In the genomic region with DNA sequence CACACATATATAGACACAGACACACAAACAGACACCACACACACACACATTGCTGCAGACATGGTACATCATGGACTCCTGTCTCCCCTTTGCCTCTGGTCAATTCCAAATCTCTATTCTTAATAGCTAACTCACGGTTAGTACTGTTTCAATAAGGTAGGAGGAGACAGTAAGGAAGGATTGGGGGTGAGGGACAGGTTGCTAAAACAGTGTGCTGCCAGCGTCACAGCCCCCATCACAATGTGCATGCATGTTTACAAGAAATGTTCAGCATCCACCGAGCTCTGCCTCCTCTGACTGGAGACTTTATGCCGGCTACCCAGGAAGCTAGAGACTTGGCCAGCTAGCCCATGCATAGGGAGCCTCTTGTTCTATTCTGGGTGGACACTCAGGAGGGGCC, we compare ENCODE assay signal across 16 mouse cellular contexts. TPM values are rescaled to one million over a fixed set of nuclear protein-coding genes. Genes with fewer than 3 reads are reported as not detected.
A peak's percentile ranks its signal among the peaks of the same experiment; 100 is the strongest.
DNase-seq lines count a peak whose midpoint lies in the region; ATAC-seq and TF ChIP-seq lines count a peak whose summit lies in the region.
"Had no signal": no experiment of that assay in that cellular context is flagged by ENCODE, and none has a peak within 500 bp of the region (broad histone marks: within the 10 kb centered on the region; RNA-seq: fewer than 3 reads in every experiment).

No protein-coding gene starts in this region.

- 0 out of 2 replicates have a peak overlapping the region, but pooled peaks have one; percentile 11 for H3K4me3 ChIP-seq in midbrain, embryonic 13.5 days (replicated peaks)
- H3K4me3 ChIP-seq in midbrain, embryonic 11.5 days (ENCODE audit: low read depth, low read length): no peak overlapping the region
- H3K4me3 ChIP-seq in embryonic facial prominence, embryonic 14.5 days (ENCODE audit: low read depth, low read length): no peak overlapping the region
- peak overlapping the region; percentile 97 for H3K4me3 ChIP-seq in forebrain, embryonic 15.5 days
- H3K4me3 ChIP-seq in midbrain, postnatal 0 days (ENCODE audit: low read depth, low read length): peak overlapping the region; percentile 10; the same call in 1 of the 2 replicates
- H3K4me3 ChIP-seq: limb, embryonic 12.5 days had no signal

- H3K36me3 ChIP-seq in midbrain, embryonic 13.5 days: peaks cover 2% of the 10 kb centered on the region
- H3K36me3 ChIP-seq in midbrain, embryonic 11.5 days (ENCODE audit: control insufficient read depth, insufficient read depth, low read length): no peaks in the 10 kb centered on the region
- H3K36me3 ChIP-seq in embryonic facial prominence, embryonic 14.5 days (ENCODE audit: control insufficient read depth, insufficient read depth, low read length): 0 out of 2 replicates have a peak, but pooled peaks cover 2% of the 10 kb centered on the region
- peaks cover 4% of the 10 kb centered on the region for H3K36me3 ChIP-seq in forebrain, embryonic 15.5 days
- no peaks in the 10 kb centered on the region for H3K36me3 ChIP-seq in midbrain, postnatal 0 days (ENCODE audit: insufficient read depth, low read length)

- DNase-seq in midbrain, embryonic 11.5 days (ENCODE audit: low spot score, missing footprints): no peak
- DNase-seq in embryonic facial prominence, embryonic 14.5 days (ENCODE audit: low spot score): no peak
- DNase-seq in midbrain, postnatal 0 days (ENCODE audit: low spot score): no peak
- DNase-seq in ovary, postnatal 36 days (ENCODE audit: low spot score): no peak
- DNase-seq in urinary bladder, postnatal 4 days (ENCODE audit: low spot score in 2 of 2): no peak
- DNase-seq: cerebellum, adult 2 months; heart, postnatal 10 days; kidney, postnatal 10 days; lung, postnatal 4 days; spleen, adult 18-20 months had no signal

- WGBS in midbrain, embryonic 13.5 days: 67% methylated on average over 4 of the region's 4 CpGs
- 73% methylated on average over 4 of the region's 4 CpGs for WGBS in midbrain, embryonic 11.5 days
- WGBS in embryonic facial prominence, embryonic 14.5 days: 40% methylated on average over 4 of the region's 4 CpGs
- WGBS in forebrain, embryonic 15.5 days: 40% methylated on average over 4 of the region's 4 CpGs
- WGBS in midbrain, postnatal 0 days: 43% methylated on average over 4 of the region's 4 CpGs

- 0 out of 2 replicates have a peak, but pooled peaks cover 1% of the 10 kb centered on the region for H3K27me3 ChIP-seq in midbrain, embryonic 13.5 days
- no peaks in the 10 kb centered on the region; the same call in 1 of the 2 replicates for H3K27me3 ChIP-seq in midbrain, embryonic 11.5 days (ENCODE audit: control insufficient read depth, insufficient read depth, low read length)
- no peaks in the 10 kb centered on the region for H3K27me3 ChIP-seq in embryonic facial prominence, embryonic 14.5 days (replicated peaks; ENCODE audit: control insufficient read depth, insufficient read depth, low read length)
- no peaks in the 10 kb centered on the region for H3K27me3 ChIP-seq in forebrain, embryonic 15.5 days
- no peaks in the 10 kb centered on the region for H3K27me3 ChIP-seq in midbrain, postnatal 0 days (ENCODE audit: insufficient read depth, low read length)

- peak overlapping the region; percentile 37 for H3K4me2 ChIP-seq in midbrain, embryonic 13.5 days (replicated peaks)
- no peak overlapping the region for H3K4me2 ChIP-seq in midbrain, embryonic 11.5 days
- no peak overlapping the region for H3K4me2 ChIP-seq in embryonic facial prominence, embryonic 14.5 days (ENCODE audit: low read depth, low read length)
- H3K4me2 ChIP-seq in forebrain, embryonic 15.5 days (replicated peaks): peak overlapping the region; percentile 87
- peak overlapping the region; percentile 33 for H3K4me2 ChIP-seq in midbrain, postnatal 0 days (ENCODE audit: low read depth, low read length, poor library complexity, severe bottlenecking)

- TF ChIP-seq CTCF in midbrain, postnatal 0 days (IDR thresholded peaks at IDR 0.05): no peak

- ATAC-seq in midbrain, embryonic 13.5 days: no peak
- ATAC-seq in midbrain, embryonic 11.5 days (ENCODE audit: low FRiP score): no peak
- ATAC-seq in embryonic facial prominence, embryonic 14.5 days (ENCODE audit: low read depth): no peak
- no peak for ATAC-seq in forebrain, embryonic 15.5 days (replicated peaks)
- no peak for ATAC-seq in midbrain, postnatal 0 days (ENCODE audit: low FRiP score)
- ATAC-seq: intestine, embryonic 16.5 days; Patski had no signal

- H3K27ac ChIP-seq in midbrain, embryonic 13.5 days: peak overlapping the region; percentile 2; the same call in 1 of the 2 replicates
- no peak overlapping the region for H3K27ac ChIP-seq in midbrain, embryonic 11.5 days (ENCODE audit: low read depth, low read length)
- H3K27ac ChIP-seq in embryonic facial prominence, embryonic 14.5 days (replicated peaks; ENCODE audit: low read depth, low read length): no peak overlapping the region
- H3K27ac ChIP-seq in forebrain, embryonic 15.5 days (replicated peaks): peak overlapping the region; percentile 99
- H3K27ac ChIP-seq in midbrain, postnatal 0 days (ENCODE audit: low read depth, low read length): no peak overlapping the region; the same call in 1 of the 2 replicates
- H3K27ac ChIP-seq: limb, embryonic 12.5 days; stomach, postnatal 0 days had no signal

- H3K9me3 ChIP-seq in midbrain, embryonic 13.5 days: no peaks in the 10 kb centered on the region
- no peaks in the 10 kb centered on the region for H3K9me3 ChIP-seq in midbrain, embryonic 11.5 days (ENCODE audit: control insufficient read depth, low read length)
- no peaks in the 10 kb centered on the region for H3K9me3 ChIP-seq in embryonic facial prominence, embryonic 14.5 days (ENCODE audit: control insufficient read depth, low read length)
- no peaks in the 10 kb centered on the region for H3K9me3 ChIP-seq in forebrain, embryonic 15.5 days
- no peaks in the 10 kb centered on the region for H3K9me3 ChIP-seq in midbrain, postnatal 0 days (ENCODE audit: low read length)
- H3K9me3 ChIP-seq: limb, embryonic 12.5 days had no signal

- peaks cover 87% of the 10 kb centered on the region for H3K4me1 ChIP-seq in midbrain, embryonic 13.5 days (replicated peaks)
- peaks cover 12% of the 10 kb centered on the region for H3K4me1 ChIP-seq in midbrain, embryonic 11.5 days (ENCODE audit: control insufficient read depth, insufficient read depth, low read length)
- H3K4me1 ChIP-seq in embryonic facial prominence, embryonic 14.5 days (ENCODE audit: control insufficient read depth, insufficient read depth, low read length): peaks cover 58% of the 10 kb centered on the region
- peaks cover 92% of the 10 kb centered on the region for H3K4me1 ChIP-seq in forebrain, embryonic 15.5 days
- peaks cover 9% of the 10 kb centered on the region; the same call in 1 of the 2 replicates for H3K4me1 ChIP-seq in midbrain, postnatal 0 days (ENCODE audit: insufficient read depth, low read length)

- H3K9ac ChIP-seq in midbrain, embryonic 13.5 days (replicated peaks): peak overlapping the region; percentile 24; the same call in 1 of the 2 replicates
- H3K9ac ChIP-seq in midbrain, embryonic 11.5 days (ENCODE audit: low read length): no peak overlapping the region
- 0 out of 2 replicates have a peak overlapping the region, but pooled peaks have one; percentile 15 for H3K9ac ChIP-seq in embryonic facial prominence, embryonic 14.5 days (ENCODE audit: low read depth, low read length)
- H3K9ac ChIP-seq in forebrain, embryonic 15.5 days (replicated peaks): peak overlapping the region; percentile 96
- no peak overlapping the region; the same call in 1 of the 2 replicates for H3K9ac ChIP-seq in midbrain, postnatal 0 days (replicated peaks; ENCODE audit: low read length, poor library complexity, severe bottlenecking)
- H3K9ac ChIP-seq: limb, embryonic 12.5 days had no signal

RNA-seq across cellular contexts. Expression of gene Bcl11b, which starts 9.0 kb away (rescaled TPM):
- polyA plus RNA-seq in midbrain, embryonic 13.5 days (2015; fragmentation: Nextera tagmentation; extraction: Ambion mirVana): 19.2 and 27.0 TPM in 2 replicates
- polyA plus RNA-seq in midbrain, embryonic 11.5 days (2014; fragmentation: Nextera tagmentation; extraction: Ambion mirVana): 4.5 and 6.3 TPM in 2 replicates
- 16.5 and 20.7 TPM in 2 replicates for polyA plus RNA-seq in embryonic facial prominence, embryonic 14.5 days (2014; fragmentation: Nextera tagmentation; extraction: Ambion mirVana)
- 109 and 117 TPM in 2 replicates for polyA plus RNA-seq in forebrain, embryonic 15.5 days (2015; fragmentation: Nextera tagmentation; extraction: Ambion mirVana)
- 55.2 and 56.8 TPM in 2 replicates for total RNA-seq in midbrain, postnatal 0 days (2014; rRNA removed)
- polyA plus RNA-seq in midbrain, postnatal 0 days (2015; fragmentation: Nextera tagmentation; extraction: Ambion mirVana): 18.9 and 19.0 TPM in 2 replicates

Comparison
In these comparisons a context has a peak if more than half of its experiments do, and no peak if none do; other contexts are left out.
1. H3K27ac ChIP-seq: peak in midbrain, embryonic 13.5 days (single experiment) and forebrain, embryonic 15.5 days (single experiment); none in midbrain, embryonic 11.5 days (single experiment), embryonic facial prominence, embryonic 14.5 days (single experiment) and midbrain, postnatal 0 days (single experiment).
2. H3K4me2 ChIP-seq: peak in midbrain, embryonic 13.5 days (single experiment), forebrain, embryonic 15.5 days (single experiment) and midbrain, postnatal 0 days (single experiment); none in midbrain, embryonic 11.5 days (single experiment) and embryonic facial prominence, embryonic 14.5 days (single experiment).
3. H3K4me3 ChIP-seq: peak in midbrain, embryonic 13.5 days (single experiment), forebrain, embryonic 15.5 days (single experiment) and midbrain, postnatal 0 days (single experiment); none in midbrain, embryonic 11.5 days (single experiment) and embryonic facial prominence, embryonic 14.5 days (single experiment).
4. H3K9ac ChIP-seq: peak in midbrain, embryonic 13.5 days (single experiment), embryonic facial prominence, embryonic 14.5 days (single experiment) and forebrain, embryonic 15.5 days (single experiment); none in midbrain, embryonic 11.5 days (single experiment) and midbrain, postnatal 0 days (single experiment).